Mouse (Mus musculus): ENCODE results near the gene Aldh18a1. TPM values are rescaled to one million over a fixed set of nuclear protein-coding genes. Genes with fewer than 3 reads are reported as not detected.
"Not testable (repeated sequence)": the region's sequence is repeated elsewhere in the genome, so short reads cannot be mapped to it uniquely, and the experiment has no call there.

Aldh18a1 gene
- 60.5 and 63.8 TPM in 2 replicates for polyA plus RNA-seq (2015; fragmentation: Nextera tagmentation; extraction: Ambion mirVana)

DNA sequence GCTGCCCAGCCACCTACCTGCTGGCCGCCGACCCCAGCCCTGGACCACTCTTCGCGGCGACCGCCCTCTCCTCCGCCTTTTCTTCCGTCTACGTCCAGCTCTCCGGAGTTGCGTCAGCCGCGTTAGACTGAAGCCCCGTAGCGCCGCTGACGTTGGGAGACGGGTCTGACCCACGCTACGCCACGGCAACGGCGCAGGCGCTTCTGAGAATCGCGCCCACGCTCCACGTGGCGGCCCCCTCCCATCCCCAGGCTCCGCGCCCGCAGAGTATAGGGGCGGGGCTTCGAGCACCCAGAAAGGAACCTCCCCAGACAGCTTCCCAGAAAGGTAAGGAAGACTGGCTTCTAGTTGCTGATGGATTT is at the start of gene Aldh18a1:
Gene Aldh18a1 (minus strand): TSS at position 171 of the 362 bp plus-strand sequence.
- Histone ChIP-seq H3K36me3 (replicated peaks) (no peaks in the 10 kb centered on the region), H3K27me3 (replicated peaks) (no peaks in the 10 kb centered on the region), H3K4me2 (peak within 1 kb of the TSS; percentile 74), H3K4me1 (peaks cover 21% of the 10 kb centered on the region), H3K27ac (peak within 1 kb of the TSS; percentile 82), H3K9ac (peak within 1 kb of the TSS; percentile 62), H3K9me3 (no peaks in the 10 kb centered on the region), H3K4me3 (peak within 1 kb of the TSS; percentile 52)
- WGBS, result under 1% methylated on average over 34 of the region's 34 CpGs
- ATAC-seq (replicated peaks), result peak; percentile 97

DNA sequence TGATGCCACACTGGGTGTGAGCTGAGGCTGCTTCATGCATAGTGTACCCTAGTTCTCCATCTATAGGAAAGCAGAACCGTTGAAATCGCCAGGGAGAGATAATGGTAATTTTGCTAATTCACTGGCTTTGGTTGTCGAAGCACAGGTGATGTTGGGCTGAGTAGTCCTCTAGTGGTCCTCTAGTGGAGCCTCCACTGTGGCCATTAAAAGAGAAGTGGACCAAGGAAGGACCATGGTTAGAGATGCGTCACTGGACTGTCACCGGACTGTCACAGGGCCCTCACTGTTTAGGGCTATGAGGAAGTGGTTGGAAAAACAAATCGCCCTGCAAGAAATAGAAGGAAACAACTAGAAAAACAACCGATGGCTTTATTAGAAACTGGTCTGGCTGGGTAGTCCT is 49.3 kb upstream of the Aldh18a1 start:
- Histone ChIP-seq H3K36me3 (replicated peaks) (no peaks in the 10 kb centered on the region), H3K9me3 (no peaks in the 10 kb centered on the region), H3K4me2 (no peak overlapping the region), H3K4me3 (no peak overlapping the region), H3K27me3 (replicated peaks) (no peaks in the 10 kb centered on the region), H3K4me1 (no peaks in the 10 kb centered on the region), H3K27ac (0 out of 2 replicates have a peak overlapping the region, but pooled peaks have one; percentile 15), H3K9ac (no peak overlapping the region)
- ATAC-seq (replicated peaks), result no peak
- WGBS, result 85% methylated on average over 7 of the region's 7 CpGs

GRCm38 (mm10) chr19:40637091-40637490 is 48.8 kb upstream of the Aldh18a1 start:
- H3K36me3 ChIP-seq (replicated peaks), result no peaks in the 10 kb centered on the region
- WGBS, result 68% methylated on average over 4 of the region's 4 CpGs
- no peak overlapping the region for H3K27ac ChIP-seq
- no peak overlapping the region for H3K4me3 ChIP-seq
- H3K4me1 ChIP-seq, result no peaks in the 10 kb centered on the region
- ATAC-seq (replicated peaks), result no peak
- H3K4me2 ChIP-seq, result no peak overlapping the region
- no peaks in the 10 kb centered on the region for H3K9me3 ChIP-seq
- no peaks in the 10 kb centered on the region for H3K27me3 ChIP-seq (replicated peaks)
- H3K9ac ChIP-seq, result no peak overlapping the region

GRCm38 (mm10) chr19:40633144-40633543 is 44.9 kb upstream of the Aldh18a1 start:
- Histone ChIP-seq H3K4me3 (no peak overlapping the region), H3K4me2 (no peak overlapping the region), H3K27me3 (replicated peaks) (no peaks in the 10 kb centered on the region), H3K27ac (no peak overlapping the region), H3K4me1 (no peaks in the 10 kb centered on the region), H3K36me3 (replicated peaks) (no peaks in the 10 kb centered on the region), H3K9me3 (no peaks in the 10 kb centered on the region), H3K9ac (no peak overlapping the region)
- WGBS, result 69% methylated on average over 1 of the region's 1 CpGs
- ATAC-seq (replicated peaks), result no peak

- H3K4me2 ChIP-seq, result no peak overlapping the region
- H3K9me3 ChIP-seq, result no peaks in the 10 kb centered on the region
- H3K4me3 ChIP-seq, result no peak overlapping the region
- no peaks in the 10 kb centered on the region for H3K36me3 ChIP-seq (replicated peaks)
- no peaks in the 10 kb centered on the region for H3K4me1 ChIP-seq
- 80% methylated on average over 5 of the region's 5 CpGs for WGBS
- no peaks in the 10 kb centered on the region for H3K27me3 ChIP-seq (replicated peaks)
- ATAC-seq (replicated peaks), result no peak
- no peak overlapping the region for H3K9ac ChIP-seq
- H3K27ac ChIP-seq, result no peak overlapping the region
Observed at GRCm38 (mm10) chr19:40632668-40633067, 44.4 kb upstream of the Aldh18a1 start.

GRCm38 (mm10) chr19:40632193-40632592 is 43.9 kb upstream of the Aldh18a1 start:
- Histone ChIP-seq H3K9me3 (no peaks in the 10 kb centered on the region), H3K4me3 (no peak overlapping the region), H3K9ac (no peak overlapping the region), H3K36me3 (replicated peaks) (no peaks in the 10 kb centered on the region), H3K27ac (no peak overlapping the region), H3K4me2 (no peak overlapping the region), H3K27me3 (replicated peaks) (no peaks in the 10 kb centered on the region), H3K4me1 (no peaks in the 10 kb centered on the region)
- WGBS, result 85% methylated on average over 3 of the region's 3 CpGs
- ATAC-seq (replicated peaks), result no peak

GRCm38 (mm10) chr19:40630606-40631005 is 42.3 kb upstream of the Aldh18a1 start:
- 79% methylated on average over 7 of the region's 7 CpGs for WGBS
- no peak for ATAC-seq (replicated peaks)

GRCm38 (mm10) chr19:40630096-40630495 is 41.8 kb upstream of the Aldh18a1 start:
- Histone ChIP-seq H3K9ac (no peak overlapping the region), H3K4me3 (no peak overlapping the region), H3K36me3 (replicated peaks) (no peaks in the 10 kb centered on the region), H3K27me3 (replicated peaks) (no peaks in the 10 kb centered on the region), H3K9me3 (no peaks in the 10 kb centered on the region), H3K27ac (no peak overlapping the region), H3K4me2 (no peak overlapping the region), H3K4me1 (no peaks in the 10 kb centered on the region)
- ATAC-seq (replicated peaks), result no peak
- WGBS, result 93% methylated on average over 3 of the region's 3 CpGs

More at GRCm38 (mm10) chr19:40630606-40631005, 42.3 kb upstream of the Aldh18a1 start:
- Histone ChIP-seq H3K27ac (no peak overlapping the region), H3K9ac (no peak overlapping the region), H3K36me3 (replicated peaks) (no peaks in the 10 kb centered on the region), H3K4me1 (no peaks in the 10 kb centered on the region), H3K4me3 (no peak overlapping the region), H3K4me2 (no peak overlapping the region), H3K9me3 (no peaks in the 10 kb centered on the region), H3K27me3 (replicated peaks) (no peaks in the 10 kb centered on the region)

DNA sequence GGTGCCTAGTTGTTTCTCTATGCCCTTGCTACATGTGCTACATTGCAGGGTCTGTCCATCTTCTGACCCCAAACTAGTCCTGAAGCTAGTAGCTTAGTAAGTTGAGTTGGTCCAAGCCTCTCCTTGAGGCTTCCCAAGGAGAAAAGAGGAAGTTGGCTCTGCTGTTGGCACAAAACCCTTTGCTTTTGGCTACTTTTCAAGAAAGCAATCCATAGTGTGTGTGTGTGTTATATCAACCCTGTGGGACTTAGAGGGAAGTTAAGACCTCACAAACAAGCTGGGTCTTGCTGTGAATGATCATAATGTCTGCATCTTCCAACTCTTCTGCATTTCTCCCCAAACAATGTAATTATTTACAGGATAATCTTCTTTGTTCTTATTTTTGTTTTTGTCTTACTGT is 40.7 kb upstream of the Aldh18a1 start:
- Histone ChIP-seq H3K4me1 (no peaks in the 10 kb centered on the region), H3K36me3 (replicated peaks) (no peaks in the 10 kb centered on the region), H3K27ac (no peak overlapping the region), H3K9ac (no peak overlapping the region), H3K4me2 (no peak overlapping the region), H3K9me3 (no peaks in the 10 kb centered on the region), H3K4me3 (no peak overlapping the region), H3K27me3 (replicated peaks) (no peaks in the 10 kb centered on the region)
- no peak for ATAC-seq (replicated peaks)

DNA sequence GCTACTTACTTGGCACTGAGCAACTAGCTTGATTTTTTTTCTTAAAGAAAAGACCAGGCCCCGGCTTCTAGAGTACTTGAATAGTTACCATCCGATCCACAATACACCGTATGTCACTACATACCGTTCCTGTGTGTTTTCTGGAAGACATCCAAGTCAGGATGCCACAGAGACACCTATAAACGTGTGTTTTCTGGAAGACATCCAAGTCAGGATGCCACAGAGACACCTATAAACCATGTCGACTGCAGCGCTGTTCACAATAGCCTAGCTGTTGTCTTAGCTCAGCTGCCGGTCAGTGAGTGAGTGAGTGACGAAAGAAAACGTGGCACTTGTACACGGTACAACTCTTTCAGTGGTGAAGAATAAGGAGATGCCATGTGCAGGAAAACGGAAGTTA is 37.7 kb upstream of the Aldh18a1 start:
- H3K9ac ChIP-seq, result no peak overlapping the region
- H3K4me1 ChIP-seq, result no peaks in the 10 kb centered on the region
- no peaks in the 10 kb centered on the region for H3K27me3 ChIP-seq (replicated peaks)
- H3K9me3 ChIP-seq, result no peaks in the 10 kb centered on the region
- H3K36me3 ChIP-seq (replicated peaks), result no peaks in the 10 kb centered on the region
- ATAC-seq (replicated peaks), result no peak
- WGBS, result 75% methylated on average over 12 of the region's 12 CpGs
- H3K4me2 ChIP-seq, result no peak overlapping the region
- H3K4me3 ChIP-seq, result no peak overlapping the region
- no peak overlapping the region for H3K27ac ChIP-seq

GRCm38 (mm10) chr19:40621616-40622015 is 33.4 kb upstream of the Aldh18a1 start:
- not testable (repeated sequence) for H3K27me3 ChIP-seq (replicated peaks); H3K4me2 ChIP-seq; H3K4me1 ChIP-seq; H3K9me3 ChIP-seq; ATAC-seq (replicated peaks); H3K36me3 ChIP-seq (replicated peaks); H3K4me3 ChIP-seq; H3K27ac ChIP-seq; H3K9ac ChIP-seq
- WGBS, result 52% methylated on average over 16 of the region's 26 CpGs

GRCm38 (mm10) chr19:40616021-40616420 is 27.8 kb upstream of the Aldh18a1 start:
- H3K27me3 ChIP-seq (replicated peaks), result no peaks in the 10 kb centered on the region
- ATAC-seq (replicated peaks), result no peak
- WGBS, result 92% methylated on average over 7 of the region's 7 CpGs

DNA sequence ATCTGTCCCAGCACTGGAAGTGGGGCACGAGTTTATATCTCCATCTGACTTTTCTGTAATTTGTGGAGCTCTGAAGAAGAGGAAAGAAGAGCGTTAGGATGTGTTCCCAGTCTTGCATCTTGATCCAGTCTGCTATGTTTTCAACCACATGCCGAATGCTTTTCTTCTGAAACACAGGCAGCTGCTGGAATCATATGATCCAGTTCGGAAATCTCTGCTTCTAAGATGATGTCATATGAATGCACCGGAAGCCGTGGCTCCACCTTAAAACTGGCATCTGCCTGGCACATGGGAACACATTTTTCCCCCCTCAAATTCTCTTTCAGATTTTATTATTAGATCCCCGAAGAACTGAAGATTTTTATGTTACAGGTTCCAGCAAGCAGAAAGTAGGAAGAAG is 26.5 kb upstream of the Aldh18a1 start:
- 87% methylated on average over 7 of the region's 7 CpGs for WGBS
- Histone ChIP-seq H3K4me1 (peaks cover 16% of the 10 kb centered on the region), H3K4me3 (no peak overlapping the region), H3K9ac (no peak overlapping the region), H3K27me3 (replicated peaks) (no peaks in the 10 kb centered on the region), H3K4me2 (no peak overlapping the region), H3K27ac (no peak overlapping the region), H3K9me3 (no peaks in the 10 kb centered on the region), H3K36me3 (replicated peaks) (no peaks in the 10 kb centered on the region)
- ATAC-seq (replicated peaks), result no peak

More at GRCm38 (mm10) chr19:40616021-40616420, 27.8 kb upstream of the Aldh18a1 start:
- no peak overlapping the region for H3K4me3 ChIP-seq
- no peaks in the 10 kb centered on the region for H3K9me3 ChIP-seq
- no peak overlapping the region for H3K9ac ChIP-seq
- no peak overlapping the region for H3K27ac ChIP-seq
- no peaks in the 10 kb centered on the region for H3K36me3 ChIP-seq (replicated peaks)
- H3K4me1 ChIP-seq, result peaks cover 10% of the 10 kb centered on the region
- no peak overlapping the region for H3K4me2 ChIP-seq
